Mouse (Mus musculus): ENCODE measurements around the gene Pomgnt2. TPM values are rescaled to one million over a fixed set of nuclear protein-coding genes. Genes with fewer than 3 reads are reported as not detected.
A peak's percentile ranks its signal among the peaks of the same experiment; 100 is the strongest.

Gene Pomgnt2
- total RNA-seq (2014; rRNA removed) (1.7 TPM in 2 replicates), polyA plus RNA-seq (2012; rRNA removed) (3.8 and 5.3 TPM in 2 replicates)

- no peaks in the 10 kb centered on the region; the same call in 1 of the 2 replicates for H3K79me2 ChIP-seq (ENCODE audit: control insufficient read depth, insufficient read depth, low read length)
- TF ChIP-seq CTCF (IDR thresholded peaks at IDR 0.05; ENCODE audit: low read depth, low read length) (no peak), POLR2A (IDR thresholded peaks at IDR 0.05; ENCODE audit: extremely low read depth, insufficient read depth, low read length) (no peak)
- no peaks in the 10 kb centered on the region for H3K36me3 ChIP-seq (ENCODE audit: control insufficient read depth, insufficient read depth, low read length)
- no peak within 1 kb of the TSS for H3K4me3 ChIP-seq (ENCODE audit: insufficient read depth, low read depth, low read length)
- H3K4me1 ChIP-seq (ENCODE audit: control insufficient read depth, insufficient read depth, low read length), result no peaks in the 10 kb centered on the region
- H3K9ac ChIP-seq (ENCODE audit: low read depth, low read length), result no peak within 1 kb of the TSS
- DNase-seq (ENCODE audit: extremely low read depth, low read depth, low spot score), result no peak
- no peaks in the 10 kb centered on the region for H3K27me3 ChIP-seq (ENCODE audit: control insufficient read depth, insufficient read depth, low read length)
- H3K27ac ChIP-seq (replicated peaks; ENCODE audit: insufficient read depth, low read depth, low read length), result no peak within 1 kb of the TSS
Observed at GRCm38 (mm10) chr9:121997010-121997409, at the start of gene Pomgnt2. Gene Pomgnt2 (minus strand): TSS chr9:121997110.

GRCm38 (mm10) chr9:122039848-122040247 lies 42.9 kb upstream of the Pomgnt2 start:
- H3K79me2 ChIP-seq (ENCODE audit: control insufficient read depth, insufficient read depth, low read length), result no peaks in the 10 kb centered on the region
- TF ChIP-seq POLR2A (IDR thresholded peaks at IDR 0.05; ENCODE audit: extremely low read depth, insufficient read depth, low read length) (no peak), CTCF (IDR thresholded peaks at IDR 0.05; ENCODE audit: low read depth, low read length) (no peak)
- H3K9ac ChIP-seq (ENCODE audit: low read depth, low read length), result no peak overlapping the region
- H3K4me1 ChIP-seq (ENCODE audit: control insufficient read depth, insufficient read depth, low read length), result peaks cover 8% of the 10 kb centered on the region; the same call in 1 of the 2 replicates
- no peaks in the 10 kb centered on the region for H3K36me3 ChIP-seq (ENCODE audit: control insufficient read depth, insufficient read depth, low read length)
- H3K27ac ChIP-seq (replicated peaks; ENCODE audit: insufficient read depth, low read depth, low read length), result no peak overlapping the region
- no peaks in the 10 kb centered on the region for H3K27me3 ChIP-seq (ENCODE audit: control insufficient read depth, insufficient read depth, low read length)
- DNase-seq (ENCODE audit: extremely low read depth, low read depth, low spot score), result no peak
- WGBS, result 80% methylated on average over 4 of the region's 4 CpGs
- no peak overlapping the region for H3K4me3 ChIP-seq (ENCODE audit: insufficient read depth, low read depth, low read length)

GRCm38 (mm10) chr9:122038631-122039030 lies 41.7 kb upstream of the Pomgnt2 start:
- Histone ChIP-seq H3K36me3 (ENCODE audit: control insufficient read depth, insufficient read depth, low read length) (no peaks in the 10 kb centered on the region), H3K9ac (ENCODE audit: low read depth, low read length) (no peak overlapping the region), H3K4me1 (ENCODE audit: control insufficient read depth, insufficient read depth, low read length) (peaks cover 8% of the 10 kb centered on the region; the same call in 1 of the 2 replicates), H3K79me2 (ENCODE audit: control insufficient read depth, insufficient read depth, low read length) (no peaks in the 10 kb centered on the region), H3K27me3 (ENCODE audit: control insufficient read depth, insufficient read depth, low read length) (no peaks in the 10 kb centered on the region), H3K27ac (replicated peaks; ENCODE audit: insufficient read depth, low read depth, low read length) (no peak overlapping the region), H3K4me3 (ENCODE audit: insufficient read depth, low read depth, low read length) (no peak overlapping the region)
- DNase-seq (ENCODE audit: extremely low read depth, low read depth, low spot score), result peak; percentile 64
- 25% methylated on average over 1 of the region's 1 CpGs for WGBS
- TF ChIP-seq CTCF (IDR thresholded peaks at IDR 0.05; ENCODE audit: low read depth, low read length) (no peak), POLR2A (IDR thresholded peaks at IDR 0.05; ENCODE audit: extremely low read depth, insufficient read depth, low read length) (no peak)

- WGBS, result 80% methylated on average over 4 of the region's 4 CpGs
- H3K4me1 ChIP-seq (ENCODE audit: control insufficient read depth, insufficient read depth, low read length), result peaks cover 11% of the 10 kb centered on the region
- H3K9ac ChIP-seq (ENCODE audit: low read depth, low read length), result no peak overlapping the region
- no peaks in the 10 kb centered on the region for H3K36me3 ChIP-seq (ENCODE audit: control insufficient read depth, insufficient read depth, low read length)
- H3K27ac ChIP-seq (replicated peaks; ENCODE audit: insufficient read depth, low read depth, low read length), result no peak overlapping the region
- no peak overlapping the region for H3K4me3 ChIP-seq (ENCODE audit: insufficient read depth, low read depth, low read length)
- H3K79me2 ChIP-seq (ENCODE audit: control insufficient read depth, insufficient read depth, low read length), result no peaks in the 10 kb centered on the region
- no peak for DNase-seq (ENCODE audit: extremely low read depth, low read depth, low spot score)
- no peaks in the 10 kb centered on the region for H3K27me3 ChIP-seq (ENCODE audit: control insufficient read depth, insufficient read depth, low read length)
- no peak for TF ChIP-seq POLR2A (IDR thresholded peaks at IDR 0.05; ENCODE audit: extremely low read depth, insufficient read depth, low read length)
- no peak for TF ChIP-seq CTCF (IDR thresholded peaks at IDR 0.05; ENCODE audit: low read depth, low read length)
Observed at GRCm38 (mm10) chr9:122036496-122037054, 39.7 kb upstream of the Pomgnt2 start.

GRCm38 (mm10) chr9:122035807-122036206 lies 38.9 kb upstream of the Pomgnt2 start:
- WGBS, result 67% methylated on average over 5 of the region's 5 CpGs
- H3K36me3 ChIP-seq (ENCODE audit: control insufficient read depth, insufficient read depth, low read length), result no peaks in the 10 kb centered on the region
- no peak overlapping the region for H3K9ac ChIP-seq (ENCODE audit: low read depth, low read length)
- H3K79me2 ChIP-seq (ENCODE audit: control insufficient read depth, insufficient read depth, low read length), result no peaks in the 10 kb centered on the region
- H3K4me1 ChIP-seq (ENCODE audit: control insufficient read depth, insufficient read depth, low read length), result peaks cover 10% of the 10 kb centered on the region
- H3K4me3 ChIP-seq (ENCODE audit: insufficient read depth, low read depth, low read length), result no peak overlapping the region
- TF ChIP-seq POLR2A (IDR thresholded peaks at IDR 0.05; ENCODE audit: extremely low read depth, insufficient read depth, low read length) (no peak), CTCF (IDR thresholded peaks at IDR 0.05; ENCODE audit: low read depth, low read length) (no peak)
- no peaks in the 10 kb centered on the region for H3K27me3 ChIP-seq (ENCODE audit: control insufficient read depth, insufficient read depth, low read length)
- no peak for DNase-seq (ENCODE audit: extremely low read depth, low read depth, low spot score)
- no peak overlapping the region for H3K27ac ChIP-seq (replicated peaks; ENCODE audit: insufficient read depth, low read depth, low read length)

GRCm38 (mm10) chr9:122034949-122035348 lies 38.0 kb upstream of the Pomgnt2 start:
- no peaks in the 10 kb centered on the region for H3K79me2 ChIP-seq (ENCODE audit: control insufficient read depth, insufficient read depth, low read length)
- DNase-seq (ENCODE audit: extremely low read depth, low read depth, low spot score), result no peak
- no peak overlapping the region for H3K27ac ChIP-seq (replicated peaks; ENCODE audit: insufficient read depth, low read depth, low read length)
- no peak for TF ChIP-seq POLR2A (IDR thresholded peaks at IDR 0.05; ENCODE audit: extremely low read depth, insufficient read depth, low read length)
- TF ChIP-seq CTCF (IDR thresholded peaks at IDR 0.05; ENCODE audit: low read depth, low read length), result no peak
- no peak overlapping the region for H3K4me3 ChIP-seq (ENCODE audit: insufficient read depth, low read depth, low read length)
- H3K27me3 ChIP-seq (ENCODE audit: control insufficient read depth, insufficient read depth, low read length), result no peaks in the 10 kb centered on the region
- no peak overlapping the region for H3K9ac ChIP-seq (ENCODE audit: low read depth, low read length)
- H3K4me1 ChIP-seq (ENCODE audit: control insufficient read depth, insufficient read depth, low read length), result peaks cover 10% of the 10 kb centered on the region
- no peaks in the 10 kb centered on the region for H3K36me3 ChIP-seq (ENCODE audit: control insufficient read depth, insufficient read depth, low read length)
- 100% methylated on average over 1 of the region's 1 CpGs for WGBS
